Mouse (Mus musculus) lung, adult 10 weeks (tissue): Measurements from ENCODE around the gene Il1rl1. TPM values are rescaled to one million over a fixed set of nuclear protein-coding genes. Genes with fewer than 3 reads are reported as not detected.

Source experiments
- polyA plus RNA-seq: library from polyadenylated mRNA; stranded (reverse); fragments of 350-450 nt; fragmentation: Illumina TruSeq; extraction: RNeasy Lipid Tissue Mini Kit (QIAGEN cat#74804); gene quantifications from one replicate; pipeline ENCODE4 v1.2.3, GENCODE M21; 2014; ENCODE audit warnings: low read depth, low replicate concordance; ENCODE audit not compliant: insufficient read depth

Gene Il1rl1
- polyA plus RNA-seq, result 1.4 TPM

DNA sequence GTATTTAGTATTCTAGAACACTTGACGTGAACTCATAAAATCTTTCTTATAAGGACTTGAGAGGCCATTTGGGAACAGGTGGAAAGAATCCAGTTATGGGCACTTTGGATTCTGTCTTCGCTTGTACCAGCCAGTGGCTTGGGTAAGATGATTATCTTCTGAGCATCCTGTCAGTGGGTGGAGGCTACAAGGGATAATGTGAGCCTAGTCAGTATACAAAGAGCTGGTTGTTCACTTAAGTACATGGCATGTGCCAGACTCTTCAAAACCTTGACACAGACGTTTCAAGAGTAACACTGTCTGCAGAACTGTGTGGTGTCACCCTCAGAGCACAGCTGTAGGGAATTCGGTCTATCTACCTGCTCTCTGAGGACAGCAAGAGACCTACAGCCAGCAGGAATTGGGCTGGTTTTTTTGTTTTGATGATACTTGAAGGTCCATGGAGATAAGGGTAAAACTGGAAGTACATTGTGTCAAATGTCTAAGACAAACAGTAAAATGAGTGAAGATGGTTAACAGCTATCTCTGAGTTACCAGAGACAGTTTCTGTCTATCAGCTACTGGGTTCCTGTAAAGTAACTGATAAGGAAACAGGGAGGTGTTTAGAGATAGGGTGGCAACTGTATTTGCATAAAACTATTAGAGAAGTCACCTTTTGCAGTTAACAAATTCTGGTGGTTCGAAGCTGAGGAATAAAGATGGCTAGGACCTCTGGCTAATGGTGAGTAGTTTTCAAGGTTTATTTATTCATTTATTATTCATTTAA is at the start of gene Il1rl1:
Il1rl1 (plus strand) TSS at position 661 of the 766 bp plus-strand sequence.

GRCm38 (mm10) chr1:40465477-40466430 is 36.4 kb downstream of the Il1rl1 start, which contains the start of gene Il18r1:
TSS of gene Il18r1 (plus strand) at chr1:40465552.

Other genes with a start within 250 kb of the Il1rl1 start
- gene Il1r1, start 204.5 kb upstream of the Il1rl1 start, polyA plus RNA-seq, result 10.0 TPM
- gene Il1rl2, start 105.0 kb upstream of the Il1rl1 start, polyA plus RNA-seq, result 4.2 TPM
- 50.0 TPM for gene Il18r1, start 36.0 kb downstream of the Il1rl1 start, polyA plus RNA-seq
- gene Il18rap, start 85.8 kb downstream of the Il1rl1 start, polyA plus RNA-seq, result 2.2 TPM
- gene Slc9a4, start 150.5 kb downstream of the Il1rl1 start, polyA plus RNA-seq, result 3.8 TPM